Mouse (Mus musculus) ovary, postnatal 36 days (tissue): ENCODE data around the gene Hvcn1.

Experiments used
- DNase-seq: peaks from one replicate; pipeline ENCODE4 v3.0.0; 2022; ENCODE audit warnings: low spot score, mixed read lengths

The Hvcn1 gene

GRCm38 (mm10) chr5:122235196-122235836 lies 28.7 kb downstream of the Hvcn1 start:
- DNase-seq, result no peak

DNA sequence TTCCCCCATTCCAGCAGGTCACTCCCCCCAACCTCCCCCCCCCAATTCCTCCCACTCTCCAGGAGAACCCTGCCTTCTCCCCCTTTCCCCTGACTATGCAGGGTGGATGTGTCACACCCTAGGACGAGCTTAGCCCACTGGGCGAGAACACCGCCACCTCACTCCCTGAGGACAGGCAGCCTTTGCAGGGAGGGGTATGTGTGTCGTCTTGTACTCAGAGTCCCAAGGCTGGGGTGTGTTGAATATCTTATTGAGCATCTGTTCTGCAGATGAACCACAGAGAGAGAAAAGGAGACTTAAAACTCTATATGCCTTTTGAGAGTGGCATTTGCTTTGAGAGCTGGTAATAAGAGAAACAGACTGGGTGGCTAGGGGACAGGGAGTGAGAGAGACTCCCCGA lies 30.6 kb downstream of the Hvcn1 start:
- DNase-seq, result no peak

- no peak for DNase-seq
Observed at GRCm38 (mm10) chr5:122239618-122240017, 33.0 kb downstream of the Hvcn1 start.

DNA sequence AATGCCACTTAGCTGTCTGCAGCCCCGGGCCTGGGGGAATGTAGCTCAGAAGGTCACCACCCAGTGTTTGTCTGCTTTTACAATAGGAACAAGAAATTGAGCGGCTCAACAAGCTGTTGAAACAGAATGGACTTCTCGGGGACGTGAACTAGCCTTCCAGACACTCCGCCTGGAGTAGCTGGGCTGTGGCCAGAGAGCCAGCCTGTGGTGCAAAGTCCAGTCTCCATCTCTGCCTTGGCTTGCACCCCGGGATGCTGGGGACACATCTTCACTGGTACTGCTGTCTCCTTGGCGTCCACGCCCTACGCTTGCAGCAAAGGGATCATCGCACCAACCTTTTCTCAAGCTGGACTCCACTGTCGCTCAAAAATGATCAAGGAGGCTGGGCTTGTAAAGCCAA lies 33.9 kb downstream of the Hvcn1 start:
- DNase-seq, result no peak

GRCm38 (mm10) chr5:122240989-122241388 lies 34.4 kb downstream of the Hvcn1 start:
- no peak for DNase-seq

DNA sequence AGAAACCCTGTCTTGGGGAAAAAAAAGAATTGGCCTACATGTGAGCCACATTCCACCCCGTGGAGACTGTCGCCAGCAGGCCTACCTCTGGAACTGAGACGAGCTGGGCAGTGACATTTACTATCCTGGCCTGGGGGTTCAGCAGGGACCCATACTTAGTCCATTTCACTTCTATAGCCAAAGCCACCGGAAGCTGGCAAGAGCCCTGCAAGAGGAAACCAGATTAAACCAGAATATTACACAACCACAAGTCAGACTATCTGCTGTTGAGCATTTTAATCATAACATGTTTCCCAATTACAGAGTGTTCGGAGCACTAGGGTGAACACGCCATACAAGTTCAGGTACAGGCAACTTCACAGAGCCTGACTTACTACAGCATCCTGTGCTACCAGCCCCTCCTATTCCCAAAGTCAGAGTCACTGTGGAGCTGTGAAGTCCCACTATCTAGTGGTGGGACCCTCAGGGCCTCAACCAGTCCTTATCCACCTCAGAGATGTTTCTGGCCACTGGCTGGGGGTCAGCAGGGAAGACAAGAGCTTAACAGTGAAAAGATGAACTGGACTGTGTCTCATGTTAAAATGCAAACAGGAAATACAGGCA lies 36.0 kb downstream of the Hvcn1 start:
- DNase-seq, result no peak

DNA sequence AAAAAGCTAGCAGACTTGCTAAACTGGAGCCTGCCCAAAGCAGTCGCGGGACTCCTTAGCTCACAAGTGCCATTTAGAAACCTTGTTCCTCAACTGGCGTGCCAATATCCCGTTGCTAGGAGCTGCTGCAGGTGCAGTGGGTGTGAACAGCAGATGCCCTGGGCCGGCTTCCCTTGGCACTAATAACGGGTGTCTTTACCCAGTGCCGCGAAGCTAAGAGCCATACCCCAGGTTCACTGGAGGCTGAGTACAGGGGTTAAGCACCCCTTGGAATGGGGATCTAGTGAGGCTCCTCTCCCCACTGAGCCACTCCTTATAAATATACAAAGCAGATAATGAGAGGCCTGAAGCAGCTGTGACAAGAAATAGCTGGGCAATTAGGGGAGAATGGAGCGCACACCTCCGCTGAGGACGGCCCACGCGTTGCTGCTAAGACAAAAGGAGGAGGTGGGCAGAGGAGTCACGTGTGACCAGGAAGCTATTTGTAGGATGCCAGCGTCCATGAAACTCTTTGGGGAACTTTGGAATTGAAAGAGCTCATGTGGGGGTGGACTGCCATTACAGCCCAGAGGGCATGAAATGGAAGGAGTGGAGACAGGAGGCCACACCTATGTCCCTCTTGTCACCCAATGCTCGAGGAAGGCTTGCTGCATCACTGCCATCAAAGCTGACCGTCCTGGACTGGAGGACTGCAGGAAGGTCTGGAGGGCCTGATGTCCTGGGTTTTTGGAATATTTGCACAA lies 37.3 kb downstream of the Hvcn1 start:
- no peak for DNase-seq

- no peak for DNase-seq
Observed at GRCm38 (mm10) chr5:122245186-122245585, 38.6 kb downstream of the Hvcn1 start.

GRCm38 (mm10) chr5:122246547-122247167 lies 40.1 kb downstream of the Hvcn1 start:
- DNase-seq, result no peak

GRCm38 (mm10) chr5:122247529-122247928 lies 40.9 kb downstream of the Hvcn1 start:
- DNase-seq, result no peak

DNA sequence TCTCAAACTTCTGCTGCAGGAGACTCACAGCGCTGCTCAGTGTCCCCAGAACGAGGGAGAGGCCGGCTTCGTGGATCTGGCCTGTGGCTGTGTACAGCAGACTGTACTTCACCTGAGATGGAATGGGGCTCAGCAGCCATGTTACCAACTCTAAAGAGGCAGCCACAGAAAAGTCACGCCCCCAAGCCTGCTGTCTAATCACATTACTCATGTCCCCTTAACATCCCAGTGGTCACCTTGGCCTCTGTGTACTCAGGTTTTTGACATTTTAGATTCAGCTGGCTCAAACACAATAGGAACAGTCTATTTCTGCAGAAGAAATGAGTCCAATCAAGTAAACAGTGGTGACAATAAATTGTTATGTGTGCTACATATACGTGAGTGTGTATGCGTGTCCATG lies 41.3 kb downstream of the Hvcn1 start:
- no peak for DNase-seq

DNA sequence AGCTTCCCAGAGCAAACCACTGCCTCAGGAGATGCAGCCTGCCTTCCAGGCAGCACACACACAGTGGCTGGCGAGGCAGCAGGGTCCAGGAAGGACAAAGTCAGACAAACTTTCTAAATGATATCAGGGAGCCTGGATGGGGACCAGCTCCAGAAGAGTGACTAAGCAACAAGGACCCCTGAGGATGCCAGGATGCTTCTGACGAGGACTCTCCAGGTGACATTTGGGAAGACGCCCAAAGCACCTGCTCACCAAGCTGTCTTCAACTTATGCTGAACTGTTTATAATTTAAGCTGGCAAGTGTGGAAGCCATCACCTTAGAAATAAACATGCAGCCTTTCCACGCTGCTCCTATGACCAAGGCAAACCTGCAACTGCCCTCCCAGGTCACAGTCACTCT lies 42.7 kb downstream of the Hvcn1 start:
- no peak for DNase-seq

- no peak for DNase-seq
Observed at GRCm38 (mm10) chr5:122251895-122252606, 45.4 kb downstream of the Hvcn1 start.

DNA sequence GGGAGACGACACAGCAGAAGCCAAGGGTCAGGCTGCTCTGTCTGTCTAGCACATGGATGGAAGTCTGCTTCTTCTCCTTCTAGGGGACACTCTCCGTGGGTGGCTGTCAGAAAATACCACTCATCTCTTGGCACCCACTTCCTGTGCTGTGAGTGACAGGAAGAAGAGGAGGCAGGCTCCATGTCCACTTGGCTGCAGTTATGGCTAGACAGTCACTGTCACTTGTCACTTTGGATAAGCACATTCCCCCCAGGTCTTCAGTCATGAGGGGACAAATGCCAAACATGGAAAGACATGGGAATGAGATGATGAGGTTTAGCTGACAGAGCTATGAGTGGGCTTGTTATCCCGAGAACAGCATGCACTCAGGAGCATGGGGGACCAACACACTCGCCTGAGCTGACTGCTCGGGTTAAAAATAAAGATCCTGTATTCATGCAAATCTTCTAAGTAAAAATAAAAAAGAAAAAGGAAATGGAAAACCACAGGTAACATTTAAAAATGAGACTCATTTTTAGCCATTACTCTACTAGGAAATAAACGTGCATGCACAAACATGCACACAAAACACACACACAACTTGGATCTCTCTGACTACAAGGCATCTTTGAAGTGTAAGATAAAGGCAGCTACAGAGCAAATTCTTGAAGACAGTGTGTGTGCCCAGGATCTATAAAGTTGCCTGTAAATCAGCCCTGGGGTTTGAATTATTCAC lies 51.6 kb downstream of the Hvcn1 start:
- DNase-seq, result no peak

DNA sequence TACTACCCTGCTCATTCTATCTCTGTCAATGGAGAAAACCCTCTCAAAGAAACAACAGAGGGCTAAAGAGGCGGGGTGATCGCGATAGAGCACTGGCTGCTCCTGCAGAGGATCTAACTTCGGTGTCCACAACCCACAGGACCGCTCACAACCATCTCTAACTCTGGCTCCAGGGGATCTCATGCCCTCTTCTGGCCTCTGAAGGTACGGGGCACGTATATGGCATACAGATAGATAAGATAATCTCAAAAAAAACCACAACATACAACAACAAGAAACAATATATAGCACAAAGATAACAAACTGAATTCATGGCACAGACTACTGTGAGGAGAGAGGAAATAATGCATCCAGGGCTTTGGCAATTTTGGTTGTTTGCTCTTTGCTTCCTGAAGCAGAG lies 55.5 kb downstream of the Hvcn1 start:
- DNase-seq, result no peak

DNA sequence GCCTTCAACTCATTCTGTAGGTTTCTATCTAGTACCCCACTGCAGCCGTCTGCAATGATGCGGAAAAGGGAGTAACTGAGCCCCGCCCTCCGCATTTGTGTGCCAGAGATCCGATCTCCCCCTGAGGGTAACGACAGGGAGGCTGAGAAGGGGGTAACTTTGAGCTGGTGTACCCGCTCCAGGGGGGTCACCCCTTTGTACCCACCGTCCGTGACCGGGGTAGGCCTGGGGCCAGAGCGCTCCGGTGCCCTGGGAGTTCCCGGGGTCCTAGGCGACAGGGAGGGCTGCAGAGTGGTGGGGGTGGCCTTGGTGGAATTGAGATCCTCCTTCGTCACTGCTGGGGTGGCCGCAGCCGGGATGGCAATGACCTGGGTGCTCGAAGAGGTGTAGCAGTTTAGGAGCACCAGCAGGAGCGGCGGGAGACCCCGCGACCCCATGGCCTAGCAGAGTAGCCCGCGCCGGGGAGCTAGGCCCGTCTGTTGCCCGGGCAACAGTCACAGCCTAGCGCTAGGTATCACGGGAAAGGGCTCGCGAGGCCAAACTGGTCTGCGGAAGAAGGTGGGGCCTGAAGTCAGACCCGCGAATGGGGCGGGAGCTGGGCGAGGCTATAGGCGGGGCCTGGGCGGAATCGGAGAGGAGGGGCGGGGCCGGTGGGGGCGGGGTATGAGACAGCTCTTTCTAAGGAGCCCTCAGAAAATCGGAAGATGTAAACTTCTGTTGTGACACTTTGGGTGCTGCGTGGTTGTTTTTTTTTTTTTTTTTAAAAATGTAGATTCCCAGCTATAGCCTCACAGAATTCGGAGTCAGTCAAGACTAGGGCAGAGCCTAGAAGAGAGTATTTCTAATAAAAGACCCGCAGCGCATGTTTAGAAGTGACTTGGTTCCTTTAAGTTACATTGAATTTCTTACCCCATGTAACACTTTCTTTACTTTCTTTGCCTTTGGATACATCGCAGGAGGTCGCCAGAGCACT lies 57.6 kb downstream of the Hvcn1 start, which contains the start of gene Tctn1:
TSS of gene Tctn1 (minus strand) at position 528 of the 973 bp plus-strand sequence.
- DNase-seq, result peak; percentile 89

- DNase-seq, result no peak
Observed at GRCm38 (mm10) chr5:122265187-122265586, 58.6 kb downstream of the Hvcn1 start.

DNA sequence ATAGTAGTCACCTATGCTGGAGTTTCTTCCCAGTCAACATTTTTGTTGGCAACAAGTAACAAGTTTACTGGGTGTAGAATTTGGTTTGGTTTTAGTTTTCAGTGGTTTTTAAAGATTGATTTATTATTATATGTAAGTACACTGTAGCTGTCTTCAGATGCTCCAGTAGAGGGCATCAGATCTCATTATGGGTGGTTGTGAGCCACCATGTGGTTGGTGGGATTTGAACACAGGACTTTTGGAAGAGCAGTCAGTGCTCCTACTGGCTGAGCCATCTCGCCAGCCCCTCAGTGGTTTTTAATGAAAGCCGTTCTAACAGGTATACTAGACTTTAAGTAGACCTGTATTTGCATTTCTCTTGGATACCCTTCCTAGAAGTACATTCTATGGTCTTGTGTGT lies 59.3 kb downstream of the Hvcn1 start:
- DNase-seq, result no peak

DNA sequence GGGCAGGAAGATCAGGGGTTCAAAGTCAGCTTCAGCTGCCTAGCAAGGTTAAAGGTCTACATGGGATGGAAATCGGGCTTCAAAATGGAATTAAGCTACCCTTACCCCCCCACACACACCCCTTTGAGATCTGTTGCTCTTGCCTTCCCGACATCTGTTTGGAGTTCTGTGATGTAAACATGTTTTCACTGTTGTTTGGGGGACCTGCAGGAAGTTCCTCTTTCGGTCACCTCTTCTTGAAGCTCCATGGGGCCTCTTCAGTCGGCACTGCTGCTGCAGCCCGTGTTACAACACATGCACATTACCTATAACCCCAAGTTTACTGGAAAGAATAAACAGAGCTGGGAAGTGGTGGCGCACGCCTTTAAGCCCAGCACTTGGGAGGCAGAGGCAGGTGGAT lies 60.5 kb downstream of the Hvcn1 start:
- no peak for DNase-seq

DNA sequence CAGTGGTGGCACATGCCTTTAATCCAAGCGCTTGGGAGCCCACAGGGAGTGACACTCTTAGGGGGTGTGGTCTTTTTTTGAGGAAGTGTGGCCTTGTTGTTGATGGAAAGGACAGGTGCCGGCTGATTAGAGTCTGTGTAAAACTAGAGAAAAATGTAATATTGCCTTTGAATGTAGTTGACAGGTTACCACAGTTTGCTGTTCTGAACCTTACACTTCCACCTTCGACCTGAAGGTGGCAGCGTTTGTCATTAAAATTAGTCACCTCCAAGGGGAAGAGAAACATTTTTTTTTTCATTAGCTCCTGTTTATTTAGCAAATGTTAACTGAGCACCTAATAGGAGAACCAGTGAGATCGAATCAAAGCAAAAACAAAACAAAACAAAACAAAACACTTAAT lies 61.3 kb downstream of the Hvcn1 start:
- DNase-seq, result peak; percentile 65
